Mouse (Mus musculus) stomach, embryonic 14.5 days (tissue): Measurements from ENCODE around the gene Hist1h2bh. TPM values are rescaled to one million over a fixed set of nuclear protein-coding genes. Genes with fewer than 3 reads are reported as not detected.
A peak's percentile ranks its signal among the peaks of the same experiment; 100 is the strongest.

Experiments used
- ATAC-seq: fragments of 200-750 bp; cut with Nextera tagmentation; 2 replicates; pipeline ENCODE4 v1.8.0; 2017; ENCODE audit warnings: low read depth, moderate TSS enrichment; ENCODE audit not compliant: insufficient number of reproducible peaks, insufficient read depth, low FRiP score
- H3K27ac ChIP-seq: fragments of 300-500 bp; sonication (generic); 2 replicates; pipeline ENCODE4 v1.5.1; 2014; ENCODE audit warnings: mild to moderate bottlenecking, low read length, moderate library complexity, mixed read lengths
- H3K27me3 ChIP-seq: fragments of 300-500 bp; sonication (generic); 2 replicates; pipeline ENCODE4 v1.6.1; 2014; ENCODE audit warnings: low read length, control low read depth, mixed read lengths; ENCODE audit not compliant: control insufficient read depth, insufficient read depth
- H3K36me3 ChIP-seq: fragments of 300-500 bp; sonication (generic); 2 replicates; pipeline ENCODE4 v1.6.1; 2014; ENCODE audit warnings: mild to moderate bottlenecking, control low read depth, low read length, moderate library complexity, mixed read lengths; ENCODE audit not compliant: control insufficient read depth, insufficient read depth
- H3K4me1 ChIP-seq: fragments of 300-500 bp; sonication (generic); 2 replicates; pipeline ENCODE4 v1.6.1; 2014; ENCODE audit warnings: low read length, control low read depth, mixed read lengths; ENCODE audit not compliant: control insufficient read depth, insufficient read depth
- H3K4me2 ChIP-seq: fragments of 300-500 bp; sonication (generic); replicated peaks from 2 replicates; pipeline ENCODE4 v1.6.1; 2014; ENCODE audit warnings: low read depth, low read length, control low read depth
- H3K4me3 ChIP-seq: fragments of 300-500 bp; sonication (generic); 2 replicates; pipeline ENCODE4 v1.5.1; 2014; ENCODE audit warnings: low read depth, low read length, control low read depth
- H3K9ac ChIP-seq: fragments of 300-500 bp; sonication (generic); replicated peaks from 2 replicates; pipeline ENCODE4 v1.6.1; 2014; ENCODE audit warnings: low read depth, mild to moderate bottlenecking, control low read depth, low read length, moderate library complexity, mixed read lengths
- H3K9me3 ChIP-seq: fragments of 300-500 bp; sonication (generic); 2 replicates; pipeline ENCODE4 v1.6.1; 2016; ENCODE audit warnings: low read depth, low read length, control low read depth; ENCODE audit not compliant: control insufficient read depth
- WGBS: fragments of 180-500 bp; shearing (Covaris S2); extraction: QIAGEN DNeasy Blood & Tissue Kit; methylation state at CpG from one replicate; pipeline ENCODE4 v1.1.7; 2014; 5-methylcytosine and 5-hydroxymethylcytosine counted together
- polyA plus RNA-seq: library from polyadenylated mRNA; unstranded; fragments of >200 nt; fragmentation: Nextera tagmentation; extraction: Ambion mirVana; gene quantifications from 2 replicates; pipeline ENCODE4 v1.2.1, GENCODE M21; 2014

Hist1h2bh gene
- polyA plus RNA-seq, 1 experiment from 2014 or later, result 1.2 TPM

DNA sequence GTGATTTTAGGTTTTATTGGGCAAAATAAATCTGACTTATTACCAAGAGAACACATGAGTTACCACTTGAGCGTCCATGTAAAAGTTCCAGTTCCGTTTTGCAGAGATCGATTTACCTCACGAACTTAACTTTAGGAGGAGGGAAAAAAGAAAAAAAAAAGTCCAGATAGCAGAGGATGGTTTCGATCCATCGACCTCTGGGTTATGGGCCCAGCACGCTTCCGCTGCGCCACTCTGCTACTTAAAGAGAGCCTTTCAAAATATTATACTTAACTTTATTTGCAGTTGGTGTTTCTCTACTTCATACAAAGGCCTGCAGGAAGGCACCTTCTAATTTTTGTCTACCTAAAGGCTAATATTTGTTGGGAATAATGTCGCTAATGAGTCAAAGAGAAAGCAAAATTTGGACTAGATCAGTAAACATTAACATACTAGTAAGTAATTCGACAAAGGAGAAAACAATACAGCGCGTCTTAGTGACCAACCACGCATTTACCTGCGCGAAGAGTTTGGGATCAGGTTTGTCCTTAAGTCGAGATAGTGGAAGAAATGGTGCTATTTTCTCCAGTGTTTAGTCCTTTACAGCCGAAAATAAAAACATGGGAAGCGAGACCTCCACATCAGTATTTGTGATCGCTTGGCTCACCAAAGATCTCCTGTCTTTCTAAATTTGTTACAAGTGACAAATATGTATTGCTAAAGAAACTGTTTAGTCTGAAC is 12.9 kb downstream of the Hist1h2bh start:
- Histone ChIP-seq H3K4me1 (peaks cover 5% of the 10 kb centered on the region), H3K4me3 (peak overlapping the region; percentile 53), H3K9me3 (no peaks in the 10 kb centered on the region), H3K27ac (peak overlapping the region; percentile 97), H3K9ac (peak overlapping the region; percentile 57), H3K27me3 (no peaks in the 10 kb centered on the region), H3K36me3 (no peaks in the 10 kb centered on the region), H3K4me2 (peak overlapping the region; percentile 55)
- ATAC-seq, result no peak
- under 1% methylated on average over 20 of the region's 20 CpGs for WGBS

DNA sequence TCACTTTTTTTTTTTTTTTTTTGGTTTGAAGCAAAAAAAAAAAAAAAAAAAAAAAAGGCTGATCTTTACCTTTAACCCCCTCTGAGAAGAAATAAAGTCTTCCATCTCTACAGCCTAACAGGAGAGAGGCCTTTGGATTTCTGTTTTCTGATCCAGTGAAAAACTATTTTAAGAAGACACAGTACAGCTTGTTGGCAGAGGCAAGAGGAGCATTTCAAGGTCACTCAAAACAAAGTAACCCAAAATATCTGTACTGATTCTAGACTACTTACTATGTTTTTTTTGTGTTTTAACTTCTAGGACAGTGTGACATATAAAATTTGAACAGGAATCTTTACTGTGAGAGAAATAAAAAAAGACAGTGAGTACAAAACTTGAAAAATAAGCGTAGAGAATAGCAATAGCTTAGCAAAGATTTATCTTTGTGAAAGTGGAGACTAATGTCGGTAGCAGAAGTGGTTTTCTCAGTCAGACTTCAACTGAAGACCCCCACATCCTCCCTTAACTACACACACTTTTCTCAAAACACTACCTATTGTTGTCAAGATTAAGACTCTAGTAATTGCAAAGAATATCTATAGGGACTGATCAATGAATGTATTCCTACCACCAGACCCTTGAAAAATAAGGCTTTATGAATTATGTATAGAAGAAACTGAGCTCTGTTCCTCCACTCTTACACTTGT is 13.6 kb downstream of the Hist1h2bh start:
- WGBS, result 9% methylated on average over 2 of the region's 2 CpGs
- peak overlapping the region; percentile 57 for H3K9ac ChIP-seq

DNA sequence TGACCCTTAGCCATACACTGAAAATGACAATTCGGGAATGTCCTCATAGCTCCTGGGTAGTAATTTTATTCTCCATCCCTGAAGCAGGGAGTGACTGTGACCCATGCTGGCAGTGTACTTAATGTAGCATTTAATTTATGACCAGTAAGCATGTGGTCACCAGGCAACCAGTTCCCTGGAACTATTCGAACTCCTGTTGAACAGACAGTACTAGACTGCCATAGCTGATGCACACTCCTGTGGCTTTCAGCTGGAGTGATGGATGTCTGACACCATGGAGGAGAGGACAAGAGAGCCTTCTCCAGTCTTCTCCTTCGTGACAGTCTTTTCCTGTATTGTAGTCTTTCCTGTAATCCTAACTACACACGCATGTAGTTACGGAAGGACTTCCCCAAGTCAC is 14.2 kb downstream of the Hist1h2bh start:
- ATAC-seq, result no peak
- Histone ChIP-seq H3K4me1 (peaks cover 5% of the 10 kb centered on the region), H3K9ac (no peak overlapping the region), H3K4me2 (peak overlapping the region; percentile 55), H3K27ac (no peak overlapping the region), H3K36me3 (no peaks in the 10 kb centered on the region), H3K9me3 (no peaks in the 10 kb centered on the region), H3K27me3 (no peaks in the 10 kb centered on the region), H3K4me3 (0 out of 2 replicates have a peak overlapping the region, but pooled peaks have one; percentile 53)
- 75% methylated on average over 5 of the region's 5 CpGs for WGBS

More for the DNA sequence above, 13.6 kb downstream of the Hist1h2bh start:
- Histone ChIP-seq H3K27ac (peak overlapping the region; percentile 97), H3K36me3 (no peaks in the 10 kb centered on the region), H3K4me1 (peaks cover 5% of the 10 kb centered on the region), H3K27me3 (no peaks in the 10 kb centered on the region), H3K4me2 (peak overlapping the region; percentile 55), H3K9me3 (no peaks in the 10 kb centered on the region), H3K4me3 (peak overlapping the region; percentile 53)
- no peak for ATAC-seq

DNA sequence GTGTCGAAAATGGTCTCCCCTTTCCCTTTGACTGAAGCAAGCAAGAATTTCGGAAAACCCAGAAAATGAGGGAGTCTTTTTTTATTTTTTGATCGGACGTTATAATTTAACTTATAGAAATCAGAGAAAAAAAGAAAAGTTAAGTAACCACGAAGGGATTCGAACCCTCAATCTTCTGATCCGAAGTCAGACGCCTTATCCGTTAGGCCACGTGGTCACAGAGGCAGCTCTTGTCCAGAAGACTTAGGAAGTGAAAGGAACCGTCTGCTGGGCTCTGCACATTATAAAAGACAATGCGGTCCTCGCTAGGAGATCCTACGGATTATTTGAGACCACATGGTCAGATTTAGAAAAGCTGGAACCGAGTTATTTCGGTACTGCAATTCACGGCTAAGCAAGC is 16.9 kb downstream of the Hist1h2bh start:
- Histone ChIP-seq H3K4me3 (peak overlapping the region; percentile 30), H3K9me3 (no peaks in the 10 kb centered on the region), H3K36me3 (no peaks in the 10 kb centered on the region), H3K4me2 (peak overlapping the region; percentile 38), H3K4me1 (peaks cover 5% of the 10 kb centered on the region; the same call in 1 of the 2 replicates), H3K27me3 (no peaks in the 10 kb centered on the region), H3K9ac (no peak overlapping the region), H3K27ac (0 out of 2 replicates have a peak overlapping the region, but pooled peaks have one; percentile 29)
- ATAC-seq, result peak; percentile 44; the same call in 1 of the 2 replicates
- WGBS, result under 1% methylated on average over 17 of the region's 17 CpGs

DNA sequence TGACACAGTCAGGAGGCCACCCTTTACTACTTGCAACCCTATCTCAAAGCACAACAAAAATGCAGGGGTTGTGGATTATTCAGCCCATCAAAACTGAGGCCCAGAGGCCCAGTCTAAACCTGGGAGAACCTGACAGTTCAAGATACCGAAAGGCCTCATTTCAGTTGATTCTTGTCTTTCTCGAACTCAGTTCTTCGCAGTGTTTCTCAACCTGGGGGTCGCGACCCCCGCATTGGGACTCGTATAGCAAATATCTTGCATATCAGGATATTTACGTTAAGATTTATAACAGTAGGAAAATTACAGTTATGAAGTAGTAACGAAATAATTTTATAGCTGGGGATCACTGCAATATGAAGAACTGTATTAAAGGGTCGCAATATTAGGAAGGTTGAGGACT is 17.3 kb downstream of the Hist1h2bh start:
- H3K9ac ChIP-seq, result no peak overlapping the region

DNA sequence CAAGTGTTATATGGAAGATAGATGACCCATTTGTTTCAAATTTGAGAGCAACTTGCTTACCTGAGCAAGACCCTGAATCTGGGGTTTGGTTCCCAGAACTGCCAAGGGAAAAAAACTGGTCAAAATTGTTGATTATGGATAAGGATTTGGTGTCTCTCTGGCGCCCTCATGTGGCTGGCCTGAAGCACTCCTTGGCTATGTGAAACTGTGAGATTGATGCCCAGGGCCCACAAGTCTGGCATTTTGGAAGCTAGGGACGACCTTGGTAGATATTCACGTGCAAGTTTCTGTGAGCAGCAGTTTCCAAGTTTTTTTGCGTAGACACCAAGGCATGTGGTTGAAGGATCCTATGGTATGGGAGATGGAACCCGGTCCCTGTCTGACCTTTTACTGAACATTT is 18.5 kb downstream of the Hist1h2bh start:
- Histone ChIP-seq H3K4me1 (peaks cover 5% of the 10 kb centered on the region; the same call in 1 of the 2 replicates), H3K27me3 (no peaks in the 10 kb centered on the region), H3K4me3 (no peak overlapping the region), H3K9me3 (no peaks in the 10 kb centered on the region), H3K4me2 (no peak overlapping the region), H3K36me3 (no peaks in the 10 kb centered on the region), H3K27ac (no peak overlapping the region), H3K9ac (no peak overlapping the region)
- 11% methylated on average over 5 of the region's 5 CpGs for WGBS
- no peak for ATAC-seq

More for the DNA sequence above, 17.3 kb downstream of the Hist1h2bh start:
- peak overlapping the region; percentile 38 for H3K4me2 ChIP-seq
- no peaks in the 10 kb centered on the region for H3K27me3 ChIP-seq
- no peak for ATAC-seq
- H3K9me3 ChIP-seq, result no peaks in the 10 kb centered on the region
- H3K27ac ChIP-seq, result no peak overlapping the region
- H3K4me1 ChIP-seq, result peaks cover 5% of the 10 kb centered on the region; the same call in 1 of the 2 replicates
- H3K4me3 ChIP-seq, result peak overlapping the region; percentile 30
- 1% methylated on average over 10 of the region's 10 CpGs for WGBS
- no peaks in the 10 kb centered on the region for H3K36me3 ChIP-seq

DNA sequence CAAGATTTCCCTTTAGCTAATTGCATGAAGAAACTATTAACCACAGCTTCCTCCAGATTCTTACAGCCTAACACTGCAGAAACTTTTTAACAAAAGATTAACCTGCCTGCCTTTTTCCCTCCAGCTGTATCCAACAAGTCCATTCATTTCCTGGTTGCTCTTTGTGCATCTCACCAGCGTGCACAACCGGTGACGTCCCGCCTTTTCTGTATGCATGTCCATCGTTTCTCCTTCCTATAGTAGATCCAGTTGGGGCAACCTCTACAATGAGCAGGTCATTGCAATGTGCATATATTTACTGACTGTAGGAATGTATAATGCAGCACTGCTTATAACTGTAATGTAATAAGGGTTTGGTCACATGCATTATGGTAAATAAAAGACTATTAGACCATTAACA is 19.2 kb downstream of the Hist1h2bh start:
- no peak for ATAC-seq
- H3K9ac ChIP-seq, result no peak overlapping the region
- H3K27ac ChIP-seq, result no peak overlapping the region
- H3K9me3 ChIP-seq, result no peaks in the 10 kb centered on the region
- H3K27me3 ChIP-seq, result no peaks in the 10 kb centered on the region
- no peaks in the 10 kb centered on the region for H3K36me3 ChIP-seq
- 58% methylated on average over 5 of the region's 5 CpGs for WGBS
- no peak overlapping the region for H3K4me3 ChIP-seq
- peaks cover 3% of the 10 kb centered on the region; the same call in 1 of the 2 replicates for H3K4me1 ChIP-seq
- no peak overlapping the region for H3K4me2 ChIP-seq

DNA sequence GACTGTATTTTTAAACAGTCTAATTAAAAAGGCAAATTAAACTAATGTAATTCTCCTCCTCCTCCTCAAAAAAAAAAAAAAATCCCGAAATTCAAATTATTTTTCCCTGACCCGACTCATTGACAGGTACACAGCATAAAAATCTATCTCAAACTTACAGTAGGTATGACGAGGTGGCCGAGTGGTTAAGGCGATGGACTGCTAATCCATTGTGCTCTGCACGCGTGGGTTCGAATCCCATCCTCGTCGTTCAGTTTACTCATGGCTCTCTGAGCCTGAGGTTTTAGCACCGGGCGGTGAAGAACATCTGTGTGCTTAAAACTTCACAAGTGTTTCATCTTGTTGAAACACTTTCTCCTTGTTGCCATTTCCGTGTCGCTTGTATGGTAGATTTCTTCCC is 21.5 kb downstream of the Hist1h2bh start:
- H3K27me3 ChIP-seq, result no peaks in the 10 kb centered on the region
- H3K4me1 ChIP-seq, result no peaks in the 10 kb centered on the region
- H3K9ac ChIP-seq, result no peak overlapping the region
- H3K27ac ChIP-seq, result no peak overlapping the region
- no peaks in the 10 kb centered on the region for H3K36me3 ChIP-seq
- H3K9me3 ChIP-seq, result no peaks in the 10 kb centered on the region
- under 1% methylated on average over 14 of the region's 14 CpGs for WGBS
- ATAC-seq, result no peak
- 0 out of 2 replicates have a peak overlapping the region, but pooled peaks have one; percentile 23 for H3K4me2 ChIP-seq
- H3K4me3 ChIP-seq, result no peak overlapping the region
